Mouse (Mus musculus) liver, adult 2 months (tissue): ENCODE data around the gene Arl5b.

Source experiments
- CTCF ChIP-seq: fragments of 200-500 bp; IDR thresholded peaks from 2 replicates; pipeline ENCODE4 v1.5.1; 2011; ENCODE audit warnings: low read depth, low read length, control low read depth
- POLR2A ChIP-seq: fragments of 200-500 bp; IDR thresholded peaks from 2 replicates; pipeline ENCODE4 v1.6.1; 2011; ENCODE audit warnings: low read length, control low read depth; ENCODE audit not compliant: insufficient read depth; ENCODE audit errors: extremely low read depth

DNA sequence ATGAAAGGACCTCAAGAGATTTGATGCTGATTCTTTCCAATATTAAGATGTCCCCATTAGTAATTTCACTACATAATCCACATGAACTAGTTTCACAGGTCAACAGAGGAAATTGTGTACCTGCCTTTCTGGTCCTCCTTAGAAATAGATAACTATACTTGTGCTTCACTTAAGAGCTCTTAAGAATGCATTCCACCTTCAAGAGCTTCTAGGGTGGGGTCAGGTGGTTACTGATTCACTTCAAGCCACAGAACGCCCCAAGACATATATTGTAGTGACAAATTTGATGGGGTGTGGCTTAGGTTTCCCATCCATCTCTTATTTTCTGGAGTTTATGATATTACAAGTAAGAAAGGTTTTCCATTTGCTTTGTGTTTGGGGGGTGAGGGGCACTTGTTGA lies 38.1 kb downstream of the Arl5b start:
- TF ChIP-seq CTCF (no peak), POLR2A (no peak)
